9 mouse cellular contexts compared by ENCODE assay signal in genomic region chr16:37973855-37974519, GRCm38 (mm10). TPM values are rescaled to one million over a fixed set of nuclear protein-coding genes. Genes with fewer than 3 reads are reported as not detected.
DNase-seq lines count a peak whose midpoint lies in the region; ATAC-seq and TF ChIP-seq lines count a peak whose summit lies in the region.
"Had no signal": no experiment of that assay in that cellular context is flagged by ENCODE, and none has a peak within 500 bp of the region (broad histone marks: within the 10 kb centered on the region; RNA-seq: fewer than 3 reads in every experiment).

No protein-coding gene starts in this region.

- peak overlapping the region; percentile 47 for H3K27ac ChIP-seq in heart, adult 2 months
- no peak overlapping the region for H3K27ac ChIP-seq in heart, embryonic 12.5 days (ENCODE audit: poor library complexity, severe bottlenecking)
- H3K27ac ChIP-seq in forebrain, embryonic 15.5 days (replicated peaks): peak overlapping the region; percentile 59
- H3K27ac ChIP-seq in hindbrain, postnatal 0 days: peak overlapping the region; percentile 69
- H3K27ac ChIP-seq in neural tube, embryonic 13.5 days (replicated peaks): peak overlapping the region; percentile 78

- no peak for TF ChIP-seq POLR2A in heart, adult 2 months (IDR thresholded peaks at IDR 0.05; ENCODE audit: insufficient read depth, low read depth, low read length)

- no peaks in the 10 kb centered on the region for H3K79me2 ChIP-seq in heart, adult 2 months (replicated peaks; ENCODE audit: control insufficient read depth, insufficient read depth, low read length)

- H3K36me3 ChIP-seq in heart, adult 2 months (ENCODE audit: control insufficient read depth, insufficient read depth, low read length): no peaks in the 10 kb centered on the region
- H3K36me3 ChIP-seq in heart, embryonic 12.5 days: no peaks in the 10 kb centered on the region
- no peaks in the 10 kb centered on the region for H3K36me3 ChIP-seq in forebrain, embryonic 15.5 days
- H3K36me3 ChIP-seq in hindbrain, postnatal 0 days (ENCODE audit: insufficient read depth, low read length): no peaks in the 10 kb centered on the region
- no peaks in the 10 kb centered on the region; the same call in 1 of the 2 replicates for H3K36me3 ChIP-seq in neural tube, embryonic 13.5 days

- ATAC-seq in heart, embryonic 12.5 days (ENCODE audit: insufficient number of reproducible peaks, low FRiP score): no peak; the same call in 1 of the 2 replicates
- ATAC-seq in forebrain, embryonic 15.5 days (replicated peaks): peak; percentile 67
- ATAC-seq in hindbrain, postnatal 0 days: peak; percentile 80
- ATAC-seq in neural tube, embryonic 13.5 days (ENCODE audit: low read depth): peak; percentile 59; the same call in 1 of the 2 replicates
- ATAC-seq in inflammation-experienced regulatory T-cells, adult 6 months: no peak

- H3K27me3 ChIP-seq in heart, adult 2 months (ENCODE audit: control insufficient read depth, insufficient read depth, low read length): no peaks in the 10 kb centered on the region
- H3K27me3 ChIP-seq in heart, embryonic 12.5 days (replicated peaks): no peaks in the 10 kb centered on the region
- no peaks in the 10 kb centered on the region for H3K27me3 ChIP-seq in forebrain, embryonic 15.5 days
- no peaks in the 10 kb centered on the region for H3K27me3 ChIP-seq in hindbrain, postnatal 0 days (ENCODE audit: insufficient read depth, low read length)
- no peaks in the 10 kb centered on the region for H3K27me3 ChIP-seq in neural tube, embryonic 13.5 days

- no peak for TF ChIP-seq EP300 in heart, adult 2 months (IDR thresholded peaks at IDR 0.05; ENCODE audit: insufficient read depth, low read depth, low read length)

- intact Hi-C loops in heart, adult 2 months (cut with DNase I): no loop called here
- intact Hi-C loops in gastrocnemius, postnatal 36 days (cut with DNase I): no loop called here

- no peaks in the 10 kb centered on the region for H3K9me3 ChIP-seq in heart, embryonic 12.5 days (replicated peaks)
- H3K9me3 ChIP-seq in forebrain, embryonic 15.5 days: no peaks in the 10 kb centered on the region
- H3K9me3 ChIP-seq in hindbrain, postnatal 0 days (ENCODE audit: low read length): no peaks in the 10 kb centered on the region
- no peaks in the 10 kb centered on the region for H3K9me3 ChIP-seq in neural tube, embryonic 13.5 days

- DNase-seq in heart, adult 2 months: peak; percentile 31 to 34
- DNase-seq in hindbrain, postnatal 0 days (ENCODE audit: low spot score): peak; percentile 70
- DNase-seq in adrenal gland, adult (ENCODE audit: inconsistent age in 2 of 2, low spot score in 1 of 2): no peak
- DNase-seq in gastrocnemius, postnatal 36 days: no peak
- DNase-seq: lung, postnatal 14 days had no signal

- WGBS in heart, adult 2 months: 23% methylated on average over 11 of the region's 11 CpGs
- WGBS in heart, embryonic 12.5 days: 34% methylated on average over 11 of the region's 11 CpGs
- WGBS in forebrain, embryonic 15.5 days: 42% methylated on average over 11 of the region's 11 CpGs
- WGBS in hindbrain, postnatal 0 days: 36% methylated on average over 11 of the region's 11 CpGs
- 49% methylated on average over 11 of the region's 11 CpGs for WGBS in neural tube, embryonic 13.5 days

- H3K4me3 ChIP-seq in heart, adult 2 months: no peak overlapping the region
- no peak overlapping the region for H3K4me3 ChIP-seq in heart, embryonic 12.5 days
- no peak overlapping the region for H3K4me3 ChIP-seq in forebrain, embryonic 15.5 days
- no peak overlapping the region for H3K4me3 ChIP-seq in hindbrain, postnatal 0 days (ENCODE audit: low read length)
- no peak overlapping the region for H3K4me3 ChIP-seq in neural tube, embryonic 13.5 days

- no peak overlapping the region for H3K4me2 ChIP-seq in heart, embryonic 12.5 days
- no peak overlapping the region for H3K4me2 ChIP-seq in forebrain, embryonic 15.5 days (replicated peaks)
- H3K4me2 ChIP-seq in hindbrain, postnatal 0 days (ENCODE audit: low read depth, low read length): no peak overlapping the region
- H3K4me2 ChIP-seq in neural tube, embryonic 13.5 days: no peak overlapping the region

- no peak for TF ChIP-seq CTCF in heart, adult 2 months (IDR thresholded peaks at IDR 0.05)
- TF ChIP-seq CTCF in hindbrain, postnatal 0 days (IDR thresholded peaks at IDR 0.05; ENCODE audit: low read depth): no peak

- no peaks in the 10 kb centered on the region; the same call in 1 of the 2 replicates for H3K4me1 ChIP-seq in heart, adult 2 months (ENCODE audit: control insufficient read depth, insufficient read depth, low read length)
- H3K4me1 ChIP-seq in heart, embryonic 12.5 days (replicated peaks): peaks cover 14% of the 10 kb centered on the region; the same call in 1 of the 2 replicates
- H3K4me1 ChIP-seq in forebrain, embryonic 15.5 days: peaks cover 23% of the 10 kb centered on the region
- H3K4me1 ChIP-seq in hindbrain, postnatal 0 days (ENCODE audit: insufficient read depth, low read length): peaks cover 6% of the 10 kb centered on the region; the same call in 1 of the 2 replicates
- H3K4me1 ChIP-seq in neural tube, embryonic 13.5 days (replicated peaks): peaks cover 36% of the 10 kb centered on the region

- no peak overlapping the region for H3K9ac ChIP-seq in heart, adult 2 months (ENCODE audit: low read depth, low read length)
- H3K9ac ChIP-seq in heart, embryonic 12.5 days: no peak overlapping the region
- no peak overlapping the region for H3K9ac ChIP-seq in forebrain, embryonic 15.5 days (replicated peaks)
- H3K9ac ChIP-seq in hindbrain, postnatal 0 days (replicated peaks; ENCODE audit: low read length): no peak overlapping the region; the same call in 1 of the 2 replicates
- peak overlapping the region; percentile 43 for H3K9ac ChIP-seq in neural tube, embryonic 13.5 days

RNA-seq across cellular contexts. Expression of gene Gpr156, which starts 57.7 kb away (rescaled TPM):
- under 1 TPM in 1 of 2 experiments, not detected in 1; 0.07 TPM for total RNA-seq in heart, adult 2 months (2021)
- 0.02 and 0.09 TPM in 2 replicates for polyA plus RNA-seq in heart, adult 2 months (2012; rRNA removed)
- 1.1 and 1.3 TPM in 2 replicates for polyA plus RNA-seq in heart, embryonic 12.5 days (2016; fragmentation: Nextera tagmentation; extraction: Ambion mirVana)
- polyA plus RNA-seq in forebrain, embryonic 15.5 days (2015; fragmentation: Nextera tagmentation; extraction: Ambion mirVana): 5.3 and 5.6 TPM in 2 replicates
- 3.2 and 4.3 TPM in 2 replicates for total RNA-seq in hindbrain, postnatal 0 days (2014; rRNA removed)
- 1.9 and 2.4 TPM in 2 replicates for polyA plus RNA-seq in hindbrain, postnatal 0 days (2015; fragmentation: Nextera tagmentation; extraction: Ambion mirVana)
- polyA plus RNA-seq in neural tube, embryonic 13.5 days (2015; fragmentation: Nextera tagmentation; extraction: Ambion mirVana): 6.1 and 6.9 TPM in 2 replicates
- not detected for polyA plus RNA-seq in inflammation-experienced regulatory T-cells, adult 6 months (2017; shearing (Covaris generic))
- under 1 TPM in 1 of 2 experiments, not detected in 1; 0.10 TPM for total RNA-seq in gastrocnemius, postnatal 36 days (2021)

Comparison
In these comparisons a context has a peak if more than half of its experiments do, and no peak if none do; other contexts are left out.
1. DNase-seq: peak in heart, adult 2 months (2 of 2) and hindbrain, postnatal 0 days (single experiment); none in adrenal gland, adult (0 of 2) and gastrocnemius, postnatal 36 days (0 of 2).
2. ATAC-seq: peak in forebrain, embryonic 15.5 days (single experiment), hindbrain, postnatal 0 days (single experiment) and neural tube, embryonic 13.5 days (single experiment); none in heart, embryonic 12.5 days (single experiment) and inflammation-experienced regulatory T-cells, adult 6 months (single experiment).